Comparison of ENCODE assay signal across 8 mouse cellular contexts in the genomic region with DNA sequence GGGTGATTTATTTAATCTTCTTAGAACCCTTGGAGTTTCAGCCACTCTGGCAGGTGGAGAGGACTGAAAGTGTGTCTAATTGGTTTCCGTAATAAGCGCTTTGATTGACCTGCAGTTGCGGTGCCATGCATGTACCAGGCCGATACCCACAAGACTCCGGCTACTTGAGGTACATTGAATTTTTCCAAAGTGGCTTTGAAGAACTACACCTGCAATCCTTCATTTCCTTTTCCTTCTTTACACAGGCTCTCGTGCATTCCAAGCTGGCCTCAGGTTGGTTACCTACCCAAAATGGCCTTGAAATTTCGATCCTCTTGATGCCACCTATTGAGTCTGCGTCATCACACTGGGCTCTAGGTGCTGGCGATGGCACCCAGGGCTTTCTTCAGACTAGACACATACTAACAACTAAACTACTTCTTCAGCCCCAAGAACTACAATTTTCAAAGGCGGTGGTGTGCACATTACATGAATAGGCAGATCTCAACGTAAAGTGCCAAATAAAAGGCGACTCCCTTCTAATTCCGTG. TPM values are rescaled to one million over a fixed set of nuclear protein-coding genes. Genes with fewer than 3 reads are reported as not detected.
DNase-seq lines count a peak whose midpoint lies in the region; ATAC-seq and TF ChIP-seq lines count a peak whose summit lies in the region.

No protein-coding gene starts in this region.

- no peak for DNase-seq in gastrocnemius, adult 2 months
- no peak for DNase-seq in gastrocnemius, postnatal 14 days
- DNase-seq in CH12.LX (ENCODE audit: extremely low read depth) = no peak
- DNase-seq in forebrain, postnatal 0 days = no peak
- DNase-seq in lung, adult 2 months = peak; percentile 28
- no peak for DNase-seq in urinary bladder, postnatal 4 days (ENCODE audit: low spot score in 2 of 2)

- TF ChIP-seq POLR2A in CH12.LX (IDR thresholded peaks at IDR 0.05; ENCODE audit: low read depth, low read length) = no peak
- 0 out of 2 replicates have a peak, but pooled peaks have one; percentile 41 for TF ChIP-seq POLR2A in lung, adult 2 months (IDR thresholded peaks at IDR 0.05; ENCODE audit: borderline replicate concordance, extremely low read depth, low read depth, low read length)

- H3K27me3 ChIP-seq in CH12.LX (replicated peaks) = no peaks in the 10 kb centered on the region
- H3K27me3 ChIP-seq in forebrain, postnatal 0 days (ENCODE audit: insufficient read depth, low read length) = no peaks in the 10 kb centered on the region
- H3K27me3 ChIP-seq in stomach, embryonic 15.5 days (replicated peaks) = no peaks in the 10 kb centered on the region

- H3K9ac ChIP-seq in CH12.LX (ENCODE audit: insufficient read depth, low read depth) = peak overlapping the region; percentile 91
- H3K9ac ChIP-seq in forebrain, postnatal 0 days = peak overlapping the region; percentile 99
- peak overlapping the region; percentile 94 for H3K9ac ChIP-seq in stomach, embryonic 15.5 days

- peaks cover 7 to 28% of the 10 kb centered on the region in 2 experiments for H3K4me1 ChIP-seq in CH12.LX (ENCODE audit: control insufficient read depth in 1 of 2, insufficient read depth in 2 of 2)
- H3K4me1 ChIP-seq in forebrain, postnatal 0 days (ENCODE audit: insufficient read depth) = peaks cover 19% of the 10 kb centered on the region
- H3K4me1 ChIP-seq in lung, adult 2 months (ENCODE audit: control insufficient read depth, insufficient read depth, low read length) = peaks cover 26% of the 10 kb centered on the region
- H3K4me1 ChIP-seq in stomach, embryonic 15.5 days = peaks cover 30% of the 10 kb centered on the region

- intact Hi-C loops in gastrocnemius, adult 2 months (cut with DNase I) = no loop called here
- intact Hi-C loops in gastrocnemius, postnatal 14 days (cut with DNase I; ENCODE audit: low total_unique reads) = no loop called here

- WGBS in forebrain, postnatal 0 days = 46% methylated on average over 13 of the region's 13 CpGs
- 34% methylated on average over 13 of the region's 13 CpGs for WGBS in lung, adult 2 months
- 41% methylated on average over 13 of the region's 13 CpGs for WGBS in stomach, embryonic 15.5 days

- H3K4me3 ChIP-seq in gastrocnemius, adult 2 months = peak overlapping the region; percentile 99
- H3K4me3 ChIP-seq in CH12.LX (replicated peaks in 1 of 3; ENCODE audit: low read depth in 2 of 3, low read length in 2 of 3, poor library complexity in 1 of 3) = peak overlapping the region; percentile 82 to 98 (median 85)
- peak overlapping the region; percentile 95 for H3K4me3 ChIP-seq in forebrain, postnatal 0 days (ENCODE audit: low read depth, low read length)
- peak overlapping the region; percentile 88 for H3K4me3 ChIP-seq in lung, adult 2 months (replicated peaks; ENCODE audit: extremely low read depth, low read depth, low read length)
- H3K4me3 ChIP-seq in stomach, embryonic 15.5 days (replicated peaks) = peak overlapping the region; percentile 97

- peaks cover 35% of the 10 kb centered on the region for H3K79me2 ChIP-seq in CH12.LX (replicated peaks; ENCODE audit: control insufficient read depth, extremely low read depth, insufficient read depth, poor library complexity, severe bottlenecking)

- peak overlapping the region; percentile 49 for H3K4me2 ChIP-seq in CH12.LX (ENCODE audit: insufficient read depth, low read depth, poor library complexity, severe bottlenecking)
- H3K4me2 ChIP-seq in forebrain, postnatal 0 days (ENCODE audit: low read depth) = peak overlapping the region; percentile 71
- peak overlapping the region; percentile 77 for H3K4me2 ChIP-seq in stomach, embryonic 15.5 days

- dilution Hi-C loops in CH12.LX (cut with MboI; ENCODE audit: extremely low pct_ligation_motif_present, extremely low pct_unique_long_range_greater_than_20kb, low sequenced_read_pairs) = no loop called here

- TF ChIP-seq EP300 in CH12.LX (IDR thresholded peaks at IDR 0.05; ENCODE audit: low read length) = no peak

- H3K27ac ChIP-seq in gastrocnemius, adult 2 months = peak overlapping the region; percentile 98
- H3K27ac ChIP-seq in CH12.LX (ENCODE audit: insufficient read depth, low read depth) = peak overlapping the region; percentile 91
- H3K27ac ChIP-seq in forebrain, postnatal 0 days (ENCODE audit: low read depth, low read length) = peak overlapping the region; percentile 100
- H3K27ac ChIP-seq in stomach, embryonic 15.5 days = peak overlapping the region; percentile 99

- TF ChIP-seq RAD21 in CH12.LX (IDR thresholded peaks at IDR 0.05; ENCODE audit: low read depth, low read length) = no peak

- H3K9me3 ChIP-seq in CH12.LX (replicated peaks; ENCODE audit: low read length) = no peaks in the 10 kb centered on the region
- H3K9me3 ChIP-seq in forebrain, postnatal 0 days (ENCODE audit: low read length) = no peaks in the 10 kb centered on the region
- H3K9me3 ChIP-seq in stomach, embryonic 15.5 days = no peaks in the 10 kb centered on the region

- TF ChIP-seq CTCF in gastrocnemius, adult 2 months (IDR thresholded peaks at IDR 0.05) = no peak
- TF ChIP-seq CTCF in CH12.LX (conservative IDR thresholded peaks at IDR 0.05 in 1 of 2, IDR thresholded peaks at IDR 0.05 in 1 of 2; ENCODE audit: low read depth in 2 of 2, low read length in 2 of 2) = no peak
- no peak for TF ChIP-seq CTCF in forebrain, postnatal 0 days (IDR thresholded peaks at IDR 0.05; ENCODE audit: low read depth)
- no peak for TF ChIP-seq CTCF in lung, adult 2 months (IDR thresholded peaks at IDR 0.05; ENCODE audit: insufficient read depth, low read length)

- no peak for ATAC-seq in forebrain, postnatal 0 days
- no peak for ATAC-seq in stomach, embryonic 15.5 days (ENCODE audit: insufficient read depth, low FRiP score, low read depth)
- no peak for ATAC-seq in granulocyte monocyte progenitor cell, adult 5-6 weeks (replicated peaks; ENCODE audit: poor library complexity, severe bottlenecking)

- peaks cover 0 to 11% of the 10 kb centered on the region in 2 experiments for H3K36me3 ChIP-seq in CH12.LX (replicated peaks in 1 of 2; ENCODE audit: control insufficient read depth in 1 of 2, insufficient read depth in 1 of 2, low read length in 1 of 2)
- 0 out of 2 replicates have a peak, but pooled peaks cover 6% of the 10 kb centered on the region for H3K36me3 ChIP-seq in forebrain, postnatal 0 days (ENCODE audit: insufficient read depth)
- no peaks in the 10 kb centered on the region for H3K36me3 ChIP-seq in stomach, embryonic 15.5 days

- in situ Hi-C loops in CH12.LX (cut with MboI; ENCODE audit: low pct_ligation_motif_present, low pct_unique_long_range_greater_than_20kb, low sequenced_read_pairs) = no loop called here

TF ChIP-seq in CH12.LX, 34 proteins besides CTCF, POLR2A, EP300 and RAD21:
- TF ChIP-seq HCFC1 (IDR thresholded peaks at IDR 0.05; ENCODE audit: low read depth, low read length) (no peak), CHD2 (IDR thresholded peaks at IDR 0.05; ENCODE audit: low read length) (0 out of 2 replicates have a peak, but pooled peaks have one; percentile 25)
TF ChIP-seq in CH12.LX: peak in this region for 1.

RNA-seq across cellular contexts. Expression of gene Hp1bp3, which starts 0.4 kb away (rescaled TPM):
- 10 to 100 TPM; 50.8 to 67.8 TPM for total RNA-seq in gastrocnemius, adult 2 months (2021)
- total RNA-seq in gastrocnemius, postnatal 14 days (2021) = 10 to 100 TPM; 49.4 to 49.6 TPM
- total RNA-seq in CH12.LX (2012; rRNA removed) (61.9 and 67.7 TPM in 2 replicates), CH12.LX (2014; rRNA removed) (66.9 and 73.7 TPM in 2 replicates)
- polyA plus RNA-seq in CH12.LX (2012; ENCODE audit: insufficient read length, low read depth) = 78.2 and 84.2 TPM in 2 replicates
- total RNA-seq in forebrain, postnatal 0 days (2014; rRNA removed) = 186 and 209 TPM in 2 replicates
- 209 and 217 TPM in 2 replicates for polyA plus RNA-seq in forebrain, postnatal 0 days (2015; fragmentation: Nextera tagmentation; extraction: Ambion mirVana)
- 53.4 and 78.4 TPM in 2 replicates for polyA plus RNA-seq in lung, adult 2 months (2012; rRNA removed)
- 129 and 131 TPM in 2 replicates for polyA plus RNA-seq in stomach, embryonic 15.5 days (2015; fragmentation: Nextera tagmentation; extraction: Ambion mirVana)
- 203 and 218 TPM in 2 replicates for total RNA-seq in granulocyte monocyte progenitor cell, adult 5-6 weeks (2014; fragmentation: Nextera tagmentation)
- total RNA-seq in granulocyte monocyte progenitor cell, adult 5-6 weeks (2017) = 221 and 239 TPM in 2 replicates

RNA-seq across cellular contexts. Expression of gene Sh2d5, which starts 34.5 kb away (rescaled TPM):
- total RNA-seq in gastrocnemius, adult 2 months (2021) = under 1 TPM in 1 of 2 experiments, not detected in 1; 0.28 TPM
- not detected for total RNA-seq in gastrocnemius, postnatal 14 days (2021)
- total RNA-seq in CH12.LX (2012; rRNA removed) = 0.68 and 1.1 TPM in 2 replicates
- 0.24 and 0.28 TPM in 2 replicates for total RNA-seq in CH12.LX (2014; rRNA removed)
- 0.57 and 0.83 TPM in 2 replicates for polyA plus RNA-seq in CH12.LX (2012; ENCODE audit: insufficient read length, low read depth)
- 17.8 and 18.2 TPM in 2 replicates for total RNA-seq in forebrain, postnatal 0 days (2014; rRNA removed)
- 10.8 and 13.8 TPM in 2 replicates for polyA plus RNA-seq in forebrain, postnatal 0 days (2015; fragmentation: Nextera tagmentation; extraction: Ambion mirVana)
- 0.22 and 0.28 TPM in 2 replicates for polyA plus RNA-seq in lung, adult 2 months (2012; rRNA removed)
- polyA plus RNA-seq in stomach, embryonic 15.5 days (2015; fragmentation: Nextera tagmentation; extraction: Ambion mirVana) = 0.85 and 0.88 TPM in 2 replicates
- total RNA-seq in granulocyte monocyte progenitor cell, adult 5-6 weeks (2014; fragmentation: Nextera tagmentation) = 29.1 and 42.7 TPM in 2 replicates
- total RNA-seq in granulocyte monocyte progenitor cell, adult 5-6 weeks (2017) = 18.8 and 27.7 TPM in 2 replicates

RNA-seq across cellular contexts. Expression of gene Kif17, which starts 34.5 kb away (rescaled TPM):
- under 1 TPM in 1 of 2 experiments, not detected in 1; 0.11 TPM for total RNA-seq in gastrocnemius, adult 2 months (2021)
- total RNA-seq in gastrocnemius, postnatal 14 days (2021) = not detected
- total RNA-seq in CH12.LX (2012; rRNA removed) = 0.08 and 0.17 TPM in 2 replicates
- 0.55 and 0.59 TPM in 2 replicates for total RNA-seq in CH12.LX (2014; rRNA removed)
- 1.5 and 1.8 TPM in 2 replicates for polyA plus RNA-seq in CH12.LX (2012; ENCODE audit: insufficient read length, low read depth)
- total RNA-seq in forebrain, postnatal 0 days (2014; rRNA removed) = 2.3 and 4.0 TPM in 2 replicates
- 2.6 and 4.2 TPM in 2 replicates for polyA plus RNA-seq in forebrain, postnatal 0 days (2015; fragmentation: Nextera tagmentation; extraction: Ambion mirVana)
- 0.70 and 0.91 TPM in 2 replicates for polyA plus RNA-seq in lung, adult 2 months (2012; rRNA removed)
- polyA plus RNA-seq in stomach, embryonic 15.5 days (2015; fragmentation: Nextera tagmentation; extraction: Ambion mirVana) = 1.7 and 1.9 TPM in 2 replicates
- 8.1 and 10.6 TPM in 2 replicates for total RNA-seq in granulocyte monocyte progenitor cell, adult 5-6 weeks (2014; fragmentation: Nextera tagmentation)
- 6.0 and 8.9 TPM in 2 replicates for total RNA-seq in granulocyte monocyte progenitor cell, adult 5-6 weeks (2017)
